Mouse (Mus musculus) intestine, embryonic 16.5 days (tissue): ENCODE measurements at regions not wholly inside any gene's neighbourhood (a gene's known extent, or its start where the extent isn't known, plus 50 kb on each side); places are given as distances from the start of the nearest gene placed in this dataset.

Experiments used
- ATAC-seq: fragments of 200-750 bp; cut with Nextera tagmentation; 2 replicates; pipeline ENCODE4 v1.8.0; 2017; ENCODE audit warnings: moderate TSS enrichment, moderate library complexity
- H3K27ac ChIP-seq: fragments of 300-500 bp; sonication (generic); 2 replicates; pipeline ENCODE4 v1.5.1; 2014; ENCODE audit warnings: mild to moderate bottlenecking, low read length
- H3K27me3 ChIP-seq: fragments of 300-500 bp; sonication (generic); replicated peaks from 2 replicates; pipeline ENCODE4 v1.6.1; 2014; ENCODE audit warnings: low read length, control low read depth, mixed read lengths; ENCODE audit not compliant: control insufficient read depth, insufficient read depth
- H3K36me3 ChIP-seq: fragments of 300-500 bp; sonication (generic); 2 replicates; pipeline ENCODE4 v1.6.1; 2014; ENCODE audit warnings: low read length, control low read depth; ENCODE audit not compliant: control insufficient read depth, insufficient read depth
- H3K4me1 ChIP-seq: fragments of 300-500 bp; sonication (generic); 2 replicates; pipeline ENCODE4 v1.6.1; 2014; ENCODE audit warnings: low read length, control low read depth, mixed read lengths; ENCODE audit not compliant: control insufficient read depth, insufficient read depth
- H3K4me2 ChIP-seq: fragments of 300-500 bp; sonication (generic); 2 replicates; pipeline ENCODE4 v1.6.1; 2014; ENCODE audit warnings: low read depth, low read length, control low read depth
- H3K4me3 ChIP-seq: fragments of 300-500 bp; sonication (generic); 2 replicates; pipeline ENCODE4 v1.5.1; 2014; ENCODE audit warnings: mild to moderate bottlenecking, low read length
- H3K9ac ChIP-seq: fragments of 300-500 bp; sonication (generic); 2 replicates; pipeline ENCODE4 v1.6.1; 2014; ENCODE audit warnings: low read depth, low read length
- H3K9me3 ChIP-seq: fragments of 300-500 bp; sonication (generic); 2 replicates; pipeline ENCODE4 v1.6.1; 2016; ENCODE audit warnings: low read length, control low read depth; ENCODE audit not compliant: control insufficient read depth
- WGBS: fragments of 180-500 bp; shearing (Covaris S2); extraction: QIAGEN DNeasy Blood & Tissue Kit; methylation state at CpG from one replicate; pipeline ENCODE4 v1.1.7; 2014; 5-methylcytosine and 5-hydroxymethylcytosine counted together

DNA sequence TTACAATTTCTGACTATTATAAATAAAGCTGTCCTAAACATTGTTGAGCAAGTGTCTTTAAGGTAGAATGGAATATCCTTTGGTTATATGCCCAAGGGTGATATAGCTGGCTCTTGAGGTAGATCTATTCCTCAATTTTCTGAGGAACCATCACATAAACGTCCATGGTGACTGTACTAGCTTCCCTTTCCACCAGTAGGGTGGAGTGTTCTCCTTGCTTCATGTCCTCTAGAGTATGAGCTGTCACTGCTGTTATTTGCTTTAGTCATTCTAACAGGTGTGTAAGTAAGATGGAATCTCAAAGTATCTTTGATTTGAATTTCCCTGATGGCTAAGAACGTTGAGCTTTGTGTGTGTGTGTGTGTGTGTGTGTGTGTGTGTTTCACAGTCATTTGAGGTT, 3475.7 kb upstream of the Gm7489 start:
- Histone ChIP-seq H3K9ac (no peak overlapping the region), H3K27me3 (no peaks in the 10 kb centered on the region), H3K4me3 (no peak overlapping the region), H3K9me3 (peaks cover 4% of the 10 kb centered on the region; the same call in 1 of the 2 replicates), H3K36me3 (no peaks in the 10 kb centered on the region), H3K4me2 (no peak overlapping the region), H3K4me1 (no peaks in the 10 kb centered on the region), H3K27ac (no peak overlapping the region)
- ATAC-seq = no peak
- 58% methylated on average over 2 of the region's 2 CpGs for WGBS

DNA sequence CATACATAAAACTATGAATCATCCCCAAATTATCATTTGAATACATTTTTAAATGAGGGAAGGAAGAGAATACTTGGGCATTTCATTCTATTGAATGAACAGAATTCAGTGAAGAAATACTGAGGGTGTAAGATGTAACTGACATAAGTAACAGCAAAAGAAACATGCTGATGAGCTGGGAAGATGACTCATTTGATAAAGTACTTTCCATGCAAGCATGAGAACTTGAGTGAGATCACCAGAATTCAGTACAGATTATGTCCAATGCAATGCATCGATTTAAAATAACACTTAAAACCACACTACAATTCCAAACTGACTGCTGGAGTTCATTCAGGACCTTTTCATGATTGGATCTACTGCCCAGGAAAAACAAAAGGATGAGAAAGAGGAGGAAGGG, 3467.1 kb upstream of the Gm7489 start:
- no peak overlapping the region for H3K4me3 ChIP-seq
- no peaks in the 10 kb centered on the region for H3K4me1 ChIP-seq
- no peak for ATAC-seq
- H3K4me2 ChIP-seq = no peak overlapping the region
- H3K27ac ChIP-seq = no peak overlapping the region
- H3K36me3 ChIP-seq = no peaks in the 10 kb centered on the region
- no peaks in the 10 kb centered on the region for H3K27me3 ChIP-seq
- WGBS = 85% methylated on average over 1 of the region's 1 CpGs
- no peaks in the 10 kb centered on the region for H3K9me3 ChIP-seq
- no peak overlapping the region for H3K9ac ChIP-seq

DNA sequence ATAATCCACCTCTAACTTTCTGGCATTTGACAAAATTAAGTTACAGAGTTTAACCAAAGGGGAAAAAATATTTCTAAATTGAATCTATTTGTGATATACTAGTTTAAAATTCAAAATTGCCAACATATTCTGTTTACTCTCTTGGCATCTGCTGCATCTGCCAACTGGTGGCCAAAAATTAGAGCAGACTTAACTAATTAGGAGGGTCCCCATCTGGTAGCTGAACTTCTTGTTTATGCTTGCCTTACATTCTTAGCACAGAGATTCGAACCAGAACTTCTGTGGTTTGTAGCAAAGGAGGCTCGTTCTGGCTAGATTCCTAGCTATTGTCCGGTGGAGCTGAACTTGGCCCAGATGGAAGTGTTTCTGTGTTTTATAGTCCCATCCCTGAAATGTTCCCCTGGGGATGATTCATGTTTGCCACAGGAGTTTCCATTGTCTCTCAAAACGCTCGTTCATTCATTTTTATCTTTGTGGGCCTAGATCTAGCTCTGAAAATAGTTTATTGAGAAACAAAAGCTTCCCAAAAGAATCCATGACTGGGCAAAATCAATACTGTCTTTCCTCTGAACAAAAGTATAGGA, 3461.5 kb upstream of the Gm7489 start:
- H3K9me3 ChIP-seq = no peaks in the 10 kb centered on the region
- H3K4me2 ChIP-seq = no peak overlapping the region
- no peak overlapping the region for H3K4me3 ChIP-seq
- no peak overlapping the region for H3K27ac ChIP-seq
- no peak for ATAC-seq
- H3K9ac ChIP-seq = no peak overlapping the region
- H3K4me1 ChIP-seq = no peaks in the 10 kb centered on the region
- no peaks in the 10 kb centered on the region for H3K27me3 ChIP-seq
- H3K36me3 ChIP-seq = no peaks in the 10 kb centered on the region
- 69% methylated on average over 5 of the region's 5 CpGs for WGBS

DNA sequence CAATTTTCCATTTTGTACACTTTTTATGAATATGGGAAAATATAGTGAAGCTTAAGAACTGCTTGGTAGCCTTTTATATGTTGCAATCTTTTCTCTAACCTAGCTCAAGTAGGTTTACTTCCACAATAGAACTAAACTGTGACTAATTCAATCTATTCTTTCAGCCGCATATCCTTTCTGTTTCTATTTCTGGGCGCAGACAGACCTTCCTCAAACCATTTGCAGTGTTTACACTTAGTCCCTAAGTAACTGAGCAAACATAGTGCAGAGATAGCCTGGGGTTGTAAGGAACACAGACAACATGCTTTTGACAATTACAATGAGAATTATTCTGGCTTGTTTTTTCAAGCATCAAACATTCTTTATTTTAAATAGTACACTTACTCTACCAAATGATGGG, 3435.1 kb upstream of the Gm7489 start:
- Histone ChIP-seq H3K9ac (no peak overlapping the region), H3K4me2 (no peak overlapping the region), H3K27ac (no peak overlapping the region), H3K27me3 (no peaks in the 10 kb centered on the region), H3K36me3 (no peaks in the 10 kb centered on the region), H3K9me3 (no peaks in the 10 kb centered on the region), H3K4me3 (no peak overlapping the region), H3K4me1 (no peaks in the 10 kb centered on the region)
- 23% methylated on average over 2 of the region's 2 CpGs for WGBS
- ATAC-seq = no peak

DNA sequence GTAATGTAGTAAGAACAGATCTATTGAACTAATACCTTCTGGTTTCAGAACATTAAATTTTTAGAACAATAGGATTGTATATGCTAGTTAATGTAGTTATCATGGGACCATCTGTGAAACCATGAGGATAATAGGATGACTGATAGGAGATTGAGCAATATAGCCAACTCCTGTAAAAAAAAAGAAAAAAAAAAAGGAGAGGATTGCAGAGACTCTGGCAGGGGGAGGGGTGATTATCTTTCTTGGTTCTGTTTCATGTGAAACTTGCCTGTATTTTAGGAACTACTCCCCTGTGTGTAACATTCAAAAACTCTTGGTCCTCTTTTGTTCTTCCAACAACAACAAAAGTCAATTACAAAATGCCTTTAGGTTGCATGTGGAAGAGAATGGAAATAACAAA, 3412.1 kb upstream of the Gm7489 start:
- Histone ChIP-seq H3K4me3 (no peak overlapping the region), H3K27ac (no peak overlapping the region), H3K4me2 (no peak overlapping the region), H3K9me3 (no peaks in the 10 kb centered on the region), H3K27me3 (no peaks in the 10 kb centered on the region), H3K36me3 (no peaks in the 10 kb centered on the region), H3K9ac (no peak overlapping the region), H3K4me1 (no peaks in the 10 kb centered on the region)
- ATAC-seq = no peak

DNA sequence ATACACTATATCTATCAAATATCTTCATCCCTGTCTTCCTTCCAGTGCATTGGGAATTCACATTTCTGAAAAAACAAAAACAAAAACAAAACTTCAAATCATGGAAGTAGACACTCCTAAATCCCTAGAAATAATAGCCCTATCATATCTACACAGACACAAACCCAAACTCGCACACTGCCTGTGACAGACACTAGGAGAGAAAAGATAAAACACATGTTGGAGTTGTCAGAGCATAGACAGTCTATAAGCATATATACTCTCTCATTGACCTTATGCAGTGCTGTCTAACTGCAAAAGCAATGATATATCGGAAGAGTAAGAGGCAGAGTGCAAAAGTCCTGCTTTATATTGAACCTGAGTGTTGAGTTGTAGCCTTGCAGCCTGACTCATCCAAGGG, 3386.0 kb upstream of the Gm7489 start:
- ATAC-seq = no peak
- no peak overlapping the region for H3K4me3 ChIP-seq
- WGBS = 82% methylated on average over 2 of the region's 2 CpGs
- H3K27ac ChIP-seq = no peak overlapping the region
- H3K27me3 ChIP-seq = no peaks in the 10 kb centered on the region
- H3K9me3 ChIP-seq = no peaks in the 10 kb centered on the region
- H3K4me2 ChIP-seq = no peak overlapping the region
- no peaks in the 10 kb centered on the region for H3K36me3 ChIP-seq
- H3K4me1 ChIP-seq = no peaks in the 10 kb centered on the region
- no peak overlapping the region for H3K9ac ChIP-seq

DNA sequence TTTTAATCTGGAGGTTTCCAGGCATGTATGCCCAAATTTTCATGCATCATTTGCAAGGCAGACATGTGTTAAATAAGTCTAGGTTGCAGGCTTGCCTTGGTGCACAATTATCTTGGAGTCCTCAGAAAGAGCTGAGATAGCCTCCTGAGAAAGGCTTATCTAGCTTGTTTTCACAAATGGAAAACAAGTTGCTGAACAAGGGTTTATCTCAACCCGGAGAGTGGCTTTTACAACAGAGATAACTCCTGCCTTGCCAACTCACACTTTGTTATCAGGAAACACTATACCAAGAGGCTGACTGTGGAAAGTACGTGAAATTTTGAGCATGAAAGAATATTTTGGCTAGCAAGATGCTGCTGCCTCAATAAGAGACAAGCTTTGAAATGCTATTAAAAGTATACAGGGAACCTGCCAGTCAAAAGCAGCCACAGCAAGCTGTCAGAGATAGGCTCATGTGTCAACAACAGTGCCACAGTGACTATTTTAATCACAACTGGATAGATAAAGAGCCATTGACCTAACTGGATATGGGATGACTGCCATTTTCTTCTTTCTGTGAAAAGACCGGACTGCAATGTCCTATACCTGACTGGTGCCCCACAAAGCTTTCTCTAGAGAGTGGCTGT, 3376.6 kb upstream of the Gm7489 start:
- Histone ChIP-seq H3K36me3 (no peaks in the 10 kb centered on the region), H3K9ac (no peak overlapping the region), H3K4me1 (no peaks in the 10 kb centered on the region), H3K27me3 (no peaks in the 10 kb centered on the region), H3K4me3 (no peak overlapping the region), H3K9me3 (no peaks in the 10 kb centered on the region), H3K27ac (no peak overlapping the region), H3K4me2 (no peak overlapping the region)
- no peak for ATAC-seq
- WGBS = 56% methylated on average over 3 of the region's 3 CpGs

DNA sequence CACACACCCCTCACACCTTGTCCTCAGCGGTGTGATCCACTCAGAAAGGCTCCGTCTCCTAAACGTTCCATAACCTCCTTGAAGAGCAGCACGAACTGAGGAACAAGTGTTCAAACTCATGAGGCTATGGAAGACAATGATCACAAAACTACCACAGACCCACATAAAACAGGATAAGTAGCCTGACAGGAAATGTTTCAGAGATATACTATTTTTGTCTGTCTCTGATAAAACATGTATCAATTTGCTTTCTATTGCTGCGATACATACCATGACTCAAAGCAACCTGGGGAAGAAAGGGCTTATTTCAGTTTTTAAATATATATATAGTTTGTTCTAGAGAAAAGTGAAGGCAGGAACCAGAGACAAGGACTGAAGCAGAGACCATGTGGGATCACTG, 3371.7 kb upstream of the Gm7489 start:
- no peaks in the 10 kb centered on the region for H3K9me3 ChIP-seq
- no peaks in the 10 kb centered on the region for H3K27me3 ChIP-seq
- H3K36me3 ChIP-seq = no peaks in the 10 kb centered on the region
- H3K9ac ChIP-seq = no peak overlapping the region
- no peak for ATAC-seq
- no peaks in the 10 kb centered on the region for H3K4me1 ChIP-seq
- WGBS = 88% methylated on average over 5 of the region's 5 CpGs
- H3K27ac ChIP-seq = no peak overlapping the region
- no peak overlapping the region for H3K4me3 ChIP-seq
- no peak overlapping the region for H3K4me2 ChIP-seq

DNA sequence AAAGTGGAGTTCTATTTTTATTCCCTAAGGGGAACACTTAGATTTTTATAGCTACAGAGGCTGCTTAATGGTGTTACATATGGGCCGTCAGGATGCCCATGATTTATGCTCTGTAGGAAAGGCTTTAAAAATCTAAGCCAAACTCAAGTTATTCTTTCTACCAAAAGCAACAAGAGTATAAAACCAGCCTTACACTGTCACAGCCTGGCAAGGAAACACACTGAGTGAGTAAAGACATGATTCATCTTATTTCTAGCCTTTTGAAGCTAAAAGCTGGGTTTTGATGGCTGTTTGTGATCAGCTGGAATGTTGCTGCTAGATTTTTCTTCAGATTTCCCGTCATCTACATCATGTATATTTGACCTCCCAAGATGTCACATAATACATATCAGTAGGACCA, 3359.9 kb upstream of the Gm7489 start:
- Histone ChIP-seq H3K36me3 (no peaks in the 10 kb centered on the region), H3K27me3 (no peaks in the 10 kb centered on the region), H3K4me1 (no peaks in the 10 kb centered on the region), H3K9ac (no peak overlapping the region), H3K9me3 (no peaks in the 10 kb centered on the region), H3K4me2 (no peak overlapping the region), H3K27ac (no peak overlapping the region), H3K4me3 (no peak overlapping the region)
- ATAC-seq = no peak
- 72% methylated on average over 2 of the region's 2 CpGs for WGBS

DNA sequence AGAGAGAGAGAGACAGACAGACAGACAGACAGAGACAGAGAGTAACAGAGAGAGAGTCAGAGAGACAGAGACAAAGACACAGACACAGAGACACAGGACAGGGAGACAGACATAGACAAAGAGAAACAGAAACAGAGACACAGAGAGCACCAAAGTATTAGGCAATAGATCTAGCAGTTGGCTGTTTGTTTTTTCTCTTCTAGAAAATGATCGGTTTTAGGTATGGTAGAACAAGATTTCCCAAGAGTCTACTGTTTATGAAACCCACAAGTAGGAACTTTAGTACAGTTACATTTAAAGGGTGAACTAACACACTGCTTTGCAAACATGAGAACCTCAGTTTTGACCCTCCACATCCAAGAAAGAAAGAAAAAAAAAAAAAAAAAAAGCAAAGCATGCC, 3350.2 kb upstream of the Gm7489 start:
- no peak overlapping the region for H3K4me2 ChIP-seq
- H3K4me1 ChIP-seq = no peaks in the 10 kb centered on the region
- no peak overlapping the region for H3K4me3 ChIP-seq
- H3K27ac ChIP-seq = no peak overlapping the region
- no peaks in the 10 kb centered on the region for H3K36me3 ChIP-seq
- no peak for ATAC-seq
- no peak overlapping the region for H3K9ac ChIP-seq
- H3K9me3 ChIP-seq = no peaks in the 10 kb centered on the region
- 97% methylated on average over 1 of the region's 1 CpGs for WGBS
- H3K27me3 ChIP-seq = no peaks in the 10 kb centered on the region
